Mouse (Mus musculus): ENCODE measurements at regions not wholly inside any gene's neighbourhood (a gene's known extent, or its start where the extent isn't known, plus 50 kb on each side); places are given as distances from the start of the nearest gene placed in this dataset.

DNA sequence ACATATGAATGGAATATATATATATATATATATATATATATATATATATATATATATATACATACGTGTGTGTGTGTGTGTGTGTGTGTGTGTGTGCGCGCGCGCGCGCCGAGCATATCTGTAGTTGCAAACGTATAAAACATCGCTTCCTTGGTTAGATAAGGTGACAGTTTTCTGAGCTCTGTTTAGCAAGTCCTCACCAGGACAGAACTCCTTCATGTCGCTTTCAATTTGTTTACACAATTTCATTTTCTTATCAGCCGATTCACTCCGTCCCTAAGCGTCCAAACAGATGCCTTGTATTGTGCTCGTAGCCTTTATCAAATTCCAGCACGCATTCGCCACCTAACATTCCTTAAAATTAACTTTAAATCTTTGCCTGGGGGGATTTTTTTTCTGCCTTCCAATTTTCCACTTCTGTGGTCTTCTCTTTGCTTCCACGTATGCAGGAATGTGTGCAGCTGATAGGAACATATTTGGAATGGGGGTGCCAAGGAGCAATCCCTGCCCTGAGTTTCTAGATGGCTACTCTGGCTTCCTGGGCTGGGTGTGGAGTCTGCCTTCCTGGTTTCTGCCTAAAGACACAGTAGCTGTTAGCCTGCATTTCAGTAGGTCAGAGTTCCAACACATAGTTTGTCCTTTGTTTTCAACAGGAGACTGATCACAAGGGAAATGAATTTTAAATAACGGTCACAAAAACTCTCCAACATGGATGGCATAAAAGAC, 575.7 kb downstream of the Robo2 start:
- peak in 1 of 2 experiments; percentile 8 for DNase-seq
- intact Hi-C loops (cut with DNase I), result no loop called here

- intact Hi-C loops (cut with DNase I), result no loop called here
- DNase-seq, result no peak
Measured at GRCm38 (mm10) chr16:73821387-73822338, 590.0 kb downstream of the Robo2 start.

- no peak for DNase-seq
- intact Hi-C loops (cut with DNase I), result no loop called here
Measured at GRCm38 (mm10) chr16:73804572-73804971, 607.1 kb downstream of the Robo2 start.

- DNase-seq, result no peak
- intact Hi-C loops (cut with DNase I), result no loop called here
Measured at GRCm38 (mm10) chr16:73796528-73797171, 615.0 kb downstream of the Robo2 start.

- intact Hi-C loops (cut with DNase I), result no loop called here
- no peak for DNase-seq
Measured at GRCm38 (mm10) chr16:73785074-73785438, 626.6 kb downstream of the Robo2 start.

DNA sequence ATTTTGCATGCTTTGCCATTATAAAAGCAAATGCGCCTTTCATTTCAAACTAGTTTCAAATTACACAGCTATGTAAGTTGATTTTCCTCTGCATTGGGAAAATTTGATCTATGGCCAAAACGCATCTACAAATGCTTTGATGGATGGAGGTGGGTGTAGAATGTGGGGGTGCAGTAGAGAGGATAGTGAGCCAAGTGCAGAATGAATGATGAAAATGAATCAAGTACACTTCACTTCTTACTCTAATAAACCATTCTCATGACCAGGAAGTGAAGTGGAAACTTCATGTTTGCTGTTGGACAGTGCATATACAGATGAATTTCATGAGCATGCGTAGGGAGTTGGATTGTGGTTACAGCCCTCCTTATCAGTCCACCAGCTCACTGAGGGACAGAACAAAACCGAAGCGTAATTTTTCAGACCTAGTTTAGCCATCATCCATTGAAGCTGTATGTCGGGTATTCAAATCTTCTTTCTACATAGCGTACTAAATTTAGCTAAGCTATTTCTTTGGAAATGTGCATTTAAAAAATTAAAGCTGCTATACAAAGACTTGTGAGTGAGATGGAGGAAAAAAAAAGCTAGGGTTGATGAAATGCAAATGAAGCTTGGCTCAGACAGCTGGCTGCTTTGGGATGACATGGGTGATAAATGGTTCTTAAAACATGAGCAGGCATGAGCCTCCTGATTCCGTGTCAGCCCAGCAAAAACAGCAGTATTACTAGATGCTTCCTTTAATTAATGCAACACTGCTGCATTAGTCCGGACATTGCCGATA, 627.1 kb downstream of the Robo2 start:
- DNase-seq, result no peak
- intact Hi-C loops (cut with DNase I), result no loop called here

DNA sequence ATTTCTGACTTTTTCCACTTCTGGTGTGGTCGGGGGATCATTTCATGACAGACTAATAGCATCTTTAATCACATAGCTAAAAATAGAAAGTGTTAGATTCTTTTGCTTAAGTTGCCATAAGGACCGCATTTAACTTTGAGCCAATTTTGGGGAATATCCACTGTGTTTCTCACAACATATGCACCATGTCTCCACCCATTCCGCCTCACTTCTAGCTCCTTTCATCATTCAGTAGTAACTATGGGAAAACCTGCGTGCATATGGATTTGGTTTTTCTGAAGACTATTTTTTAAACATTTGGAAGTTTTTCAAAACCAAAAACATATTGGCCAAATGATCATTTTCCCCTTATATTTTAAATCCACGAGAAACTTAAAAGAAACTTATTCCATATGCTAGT, 639.2 kb downstream of the Robo2 start:
- DNase-seq, result no peak
- intact Hi-C loops (cut with DNase I), result no loop called here

- DNase-seq, result no peak
- intact Hi-C loops (cut with DNase I), result no loop called here
Measured at GRCm38 (mm10) chr16:73770440-73770856, 641.2 kb downstream of the Robo2 start.

GRCm38 (mm10) chr16:73769729-73770128, 641.9 kb downstream of the Robo2 start:
- intact Hi-C loops (cut with DNase I), result no loop called here
- DNase-seq, result no peak

GRCm38 (mm10) chr16:73768706-73769105, 642.9 kb downstream of the Robo2 start:
- intact Hi-C loops (cut with DNase I), result no loop called here
- DNase-seq, result no peak

DNA sequence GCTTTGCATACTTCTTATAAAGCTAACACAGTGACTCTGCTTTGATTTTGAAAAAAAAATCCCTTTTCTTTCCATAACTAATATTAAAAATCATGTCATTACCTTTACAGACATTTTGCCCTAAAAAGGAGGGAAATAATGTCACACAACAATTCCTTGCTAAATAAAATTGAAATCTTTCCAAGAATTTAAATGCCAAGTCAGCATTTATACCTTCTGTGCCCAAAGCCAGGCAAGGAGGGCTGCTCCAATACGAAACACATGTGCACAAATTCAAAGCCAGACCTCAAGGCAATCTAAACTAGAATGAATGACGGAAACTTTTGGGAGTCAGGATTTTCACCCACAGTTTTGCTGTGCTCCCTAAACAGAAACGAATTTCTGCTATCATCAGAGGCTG, 646.4 kb downstream of the Robo2 start:
- intact Hi-C loops (cut with DNase I), result no loop called here
- DNase-seq, result no peak

DNA sequence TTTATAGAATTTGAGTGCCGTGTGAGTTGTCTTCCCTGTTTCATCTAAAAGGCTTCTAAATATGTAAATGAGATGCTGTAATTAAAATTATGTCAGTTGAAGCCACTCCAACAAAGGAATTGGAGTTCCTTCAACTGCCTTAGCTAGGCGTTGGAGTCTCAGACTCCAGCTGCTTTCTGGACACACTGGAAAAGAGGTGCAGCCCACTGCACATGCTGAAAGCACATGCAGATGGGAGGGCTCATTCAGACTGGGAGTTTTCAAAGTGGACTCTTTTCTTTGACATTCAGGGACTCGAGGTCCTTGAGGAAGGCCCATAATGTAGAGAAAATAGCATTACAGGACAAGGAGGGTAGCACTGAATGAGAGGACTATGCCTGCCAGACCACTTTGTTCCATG, 650.7 kb downstream of the Robo2 start:
- DNase-seq, result no peak
- intact Hi-C loops (cut with DNase I), result no loop called here

DNA sequence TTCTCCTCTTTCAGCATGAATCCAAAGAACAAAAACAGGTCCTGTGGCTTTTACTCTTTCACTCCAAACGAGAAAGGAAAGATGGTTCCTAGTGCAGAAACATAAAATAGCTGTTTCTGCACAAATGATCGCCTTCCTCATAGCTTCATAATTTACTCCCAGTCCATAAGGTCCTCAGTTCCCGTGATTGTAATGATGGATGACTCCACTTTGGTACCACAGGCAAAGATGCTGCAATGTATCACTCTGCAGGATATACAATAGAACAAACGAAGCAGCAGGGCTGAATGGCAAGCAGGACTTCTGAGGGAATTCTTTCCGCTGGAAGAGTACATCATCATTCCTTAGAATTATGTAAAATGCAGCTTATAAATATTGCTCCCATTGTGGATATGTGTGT, 652.8 kb downstream of the Robo2 start:
- intact Hi-C loops (cut with DNase I), result no loop called here
- DNase-seq, result no peak

- no peak for DNase-seq
- intact Hi-C loops (cut with DNase I), result no loop called here
Measured at GRCm38 (mm10) chr16:73754302-73754701, 657.3 kb downstream of the Robo2 start.

DNA sequence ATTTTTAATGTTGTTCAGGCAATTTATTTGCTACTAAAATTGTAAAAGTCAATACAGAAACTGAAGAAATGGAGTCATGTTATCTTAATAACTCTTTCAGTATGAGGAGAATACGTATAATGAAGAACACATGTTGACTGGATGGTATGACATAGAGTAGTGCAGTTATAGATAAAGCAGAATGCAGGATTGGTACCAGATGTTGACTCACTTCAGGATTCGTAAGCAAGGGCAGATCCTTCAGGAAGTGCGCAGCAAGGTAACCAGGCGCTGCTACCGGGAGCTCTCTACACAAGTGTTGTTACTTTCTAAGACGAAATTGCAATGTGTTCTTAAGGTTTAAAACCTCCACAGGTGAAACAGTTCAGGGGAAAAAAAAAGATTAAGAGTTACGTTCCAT, 683.3 kb downstream of the Robo2 start:
- no peak for DNase-seq
- intact Hi-C loops (cut with DNase I), result no loop called here

DNA sequence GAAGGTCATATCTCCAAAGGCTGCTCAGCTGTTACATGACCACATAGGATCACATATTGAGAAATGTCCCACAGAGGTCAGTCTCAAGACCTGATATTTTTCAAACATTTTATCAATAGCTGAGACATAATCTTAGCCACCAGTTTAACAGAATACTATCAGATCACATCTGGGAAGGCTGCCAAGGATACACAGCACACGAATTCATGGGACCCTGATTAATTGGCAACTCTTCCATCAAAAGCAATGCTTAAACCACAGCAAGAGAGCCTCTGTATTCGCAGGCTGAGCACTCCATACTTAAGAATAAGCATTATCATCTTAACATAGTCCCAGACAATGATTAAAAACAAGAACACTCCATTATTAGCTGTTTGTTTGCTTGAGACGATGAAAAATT, 691.9 kb downstream of the Robo2 start:
- DNase-seq, result no peak
- intact Hi-C loops (cut with DNase I), result no loop called here

GRCm38 (mm10) chr16:73716301-73716700, 695.3 kb downstream of the Robo2 start:
- no peak for DNase-seq
- intact Hi-C loops (cut with DNase I), result no loop called here

GRCm38 (mm10) chr16:73707051-73707450, 704.6 kb downstream of the Robo2 start:
- intact Hi-C loops (cut with DNase I), result no loop called here

DNA sequence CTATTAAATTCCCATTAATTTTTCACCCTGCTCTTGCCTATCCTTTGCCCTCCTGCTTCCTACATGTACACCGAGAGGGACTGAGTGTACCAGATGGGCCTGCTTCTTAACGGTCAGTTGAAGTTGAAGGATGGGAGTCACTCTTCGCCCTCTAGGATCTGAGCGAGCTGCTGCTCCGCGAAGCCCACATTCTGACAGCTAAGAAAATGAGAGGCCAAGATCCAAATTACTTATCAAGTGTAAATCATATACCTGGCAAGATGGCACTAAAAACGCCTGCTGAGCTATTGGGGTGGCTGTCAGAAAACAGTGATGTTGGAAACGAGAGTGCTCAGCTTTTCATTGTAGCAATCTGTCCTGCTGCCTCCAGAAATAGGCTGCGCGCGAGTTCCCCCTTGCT, 722.4 kb downstream of the Robo2 start:
- no peak for DNase-seq
- intact Hi-C loops (cut with DNase I), result no loop called here

More at GRCm38 (mm10) chr16:73707051-73707450, 704.6 kb downstream of the Robo2 start:
- no peak for DNase-seq

DNA sequence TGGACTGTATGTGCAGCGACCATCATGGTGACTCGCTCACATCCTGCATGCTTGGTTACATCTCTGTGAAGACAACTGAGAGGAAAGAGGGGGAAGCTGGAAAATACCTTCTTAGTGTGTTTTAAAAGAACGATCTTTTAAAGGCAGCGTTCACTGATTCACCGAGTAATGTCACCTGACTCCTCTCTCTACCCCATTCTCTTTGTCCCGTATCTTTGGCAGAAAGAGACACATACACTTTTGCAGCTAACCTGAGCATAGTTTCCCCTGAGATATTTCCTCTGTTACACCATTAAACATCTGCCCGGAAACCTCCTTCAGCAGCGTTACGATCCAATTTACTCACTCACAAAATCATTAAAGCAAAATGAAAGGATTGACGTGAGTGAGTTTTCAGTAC, 731.8 kb downstream of the Robo2 start:
- intact Hi-C loops (cut with DNase I), result no loop called here

GRCm38 (mm10) chr16:73670516-73670915, 741.1 kb downstream of the Robo2 start:
- intact Hi-C loops (cut with DNase I), result no loop called here
- DNase-seq, result no peak

More for the DNA sequence above, 731.8 kb downstream of the Robo2 start:
- no peak for DNase-seq

All from heart, postnatal 10 days (tissue).